Comparison of ENCODE assay signal across 7 mouse cellular contexts in genomic region chr9:122247430-122248027, GRCm38 (mm10). TPM values are rescaled to one million over a fixed set of nuclear protein-coding genes. Genes with fewer than 3 reads are reported as not detected.
DNase-seq lines count a peak whose midpoint lies in the region; ATAC-seq and TF ChIP-seq lines count a peak whose summit lies in the region.

No protein-coding gene starts in this region.

- H3K4me1 ChIP-seq in MEL (ENCODE audit: control insufficient read depth in 1 of 2, insufficient read depth in 2 of 2, low read length in 2 of 2) = no peaks in the 10 kb centered on the region
- peaks cover 19% of the 10 kb centered on the region for H3K4me1 ChIP-seq in forebrain, embryonic 10.5 days
- H3K4me1 ChIP-seq in hindbrain, embryonic 13.5 days (replicated peaks) = no peaks in the 10 kb centered on the region

- no peak overlapping the region for H3K9ac ChIP-seq in MEL (ENCODE audit: control insufficient read depth, low read depth, low read length, poor library complexity, severe bottlenecking)
- H3K9ac ChIP-seq in hindbrain, embryonic 13.5 days = no peak overlapping the region

- DNase-seq in MEL (ENCODE audit: low read depth, low spot score) = peak; percentile 75
- DNase-seq in brain, adult 2 months (ENCODE audit: low read depth, low spot score) = peak; percentile 90
- DNase-seq in forebrain, embryonic 10.5 days (ENCODE audit: extremely low spot score, low spot score) = peak; percentile 61
- DNase-seq in layer of hippocampus, postnatal 14 days (ENCODE audit: low spot score in 2 of 2) = peak; percentile 62 to 85
- DNase-seq in lung, postnatal 14 days = peak; percentile 88
- DNase-seq in right cerebral cortex, adult 2 months (ENCODE audit: low spot score in 2 of 2) = peak; percentile 88 to 89

- no peak for TF ChIP-seq EP300 in MEL (IDR thresholded peaks at IDR 0.05; ENCODE audit: low read depth in 1 of 2, low read length in 2 of 2)

- TF ChIP-seq RAD21 in MEL (IDR thresholded peaks at IDR 0.05; ENCODE audit: low read depth, low read length) = peak; percentile 79

- H3K36me3 ChIP-seq in MEL (ENCODE audit: control insufficient read depth in 1 of 2, insufficient read depth in 2 of 2, low read length in 2 of 2) = no peaks in the 10 kb centered on the region
- peaks cover 33% of the 10 kb centered on the region for H3K36me3 ChIP-seq in forebrain, embryonic 10.5 days (replicated peaks)
- peaks cover 48% of the 10 kb centered on the region for H3K36me3 ChIP-seq in hindbrain, embryonic 13.5 days

- WGBS in forebrain, embryonic 10.5 days = 46% methylated on average over 13 of the region's 13 CpGs
- WGBS in hindbrain, embryonic 13.5 days = 46% methylated on average over 13 of the region's 13 CpGs

- H3K27ac ChIP-seq in MEL (ENCODE audit: control insufficient read depth, low read depth, low read length) = no peak overlapping the region
- H3K27ac ChIP-seq in forebrain, embryonic 10.5 days = no peak overlapping the region
- no peak overlapping the region for H3K27ac ChIP-seq in hindbrain, embryonic 13.5 days

- no peaks in the 10 kb centered on the region for H3K27me3 ChIP-seq in MEL (ENCODE audit: control insufficient read depth in 1 of 2, insufficient read depth in 2 of 2, low read length in 2 of 2)
- H3K27me3 ChIP-seq in forebrain, embryonic 10.5 days (ENCODE audit: poor library complexity, severe bottlenecking) = no peaks in the 10 kb centered on the region
- 0 out of 2 replicates have a peak, but pooled peaks cover 5% of the 10 kb centered on the region for H3K27me3 ChIP-seq in hindbrain, embryonic 13.5 days

- TF ChIP-seq CTCF in MEL (IDR thresholded peaks at IDR 0.05 in 2 of 3, conservative IDR thresholded peaks at IDR 0.05 in 1 of 3; ENCODE audit: control insufficient read depth in 1 of 3, insufficient read depth in 1 of 3, low read depth in 2 of 3, low read length in 3 of 3, poor library complexity in 1 of 3, severe bottlenecking in 1 of 3) = peak; percentile 32 to 96 (median 87)

- TF ChIP-seq POLR2A in MEL (IDR thresholded peaks at IDR 0.05; ENCODE audit: control insufficient read depth in 1 of 2, insufficient read depth in 1 of 2, low read depth in 1 of 2, low read length in 2 of 2, poor library complexity in 1 of 2) = no peak

- H3K79me2 ChIP-seq in MEL (ENCODE audit: control insufficient read depth, insufficient read depth, low read length, poor library complexity) = no peaks in the 10 kb centered on the region

- no peak overlapping the region for H3K4me2 ChIP-seq in hindbrain, embryonic 13.5 days

- 0 out of 2 replicates have a peak, but pooled peaks have one; percentile 44 for ATAC-seq in hindbrain, embryonic 13.5 days (ENCODE audit: low FRiP score)

- no peak overlapping the region for H3K4me3 ChIP-seq in MEL (ENCODE audit: control insufficient read depth in 1 of 2, insufficient read depth in 1 of 2, low read depth in 2 of 2, low read length in 2 of 2)
- H3K4me3 ChIP-seq in forebrain, embryonic 10.5 days = no peak overlapping the region
- H3K4me3 ChIP-seq in hindbrain, embryonic 13.5 days = no peak overlapping the region

- no peaks in the 10 kb centered on the region for H3K9me3 ChIP-seq in MEL (replicated peaks; ENCODE audit: insufficient read depth, low read length)
- H3K9me3 ChIP-seq in forebrain, embryonic 10.5 days = no peaks in the 10 kb centered on the region
- no peaks in the 10 kb centered on the region for H3K9me3 ChIP-seq in hindbrain, embryonic 13.5 days

TF ChIP-seq in MEL, 35 proteins besides CTCF, POLR2A, EP300 and RAD21:
- peak; percentile 79 for TF ChIP-seq SMC3 (IDR thresholded peaks at IDR 0.05; ENCODE audit: low read depth, low read length)
- TF ChIP-seq SIN3A (IDR thresholded peaks at IDR 0.05; ENCODE audit: low read length) = no peak
- TF ChIP-seq ELF1 (IDR thresholded peaks at IDR 0.05; ENCODE audit: low read depth, low read length) = no peak
- TF ChIP-seq ZC3H11A (IDR thresholded peaks at IDR 0.05; ENCODE audit: low read depth, low read length) = peak; percentile 58
- no peak for TF ChIP-seq MYC (IDR thresholded peaks at IDR 0.05; ENCODE audit: low read depth, low read length)

RNA-seq across cellular contexts. Expression of gene Ano10, which starts 46.7 kb away (rescaled TPM):
- total RNA-seq in MEL (2012; rRNA removed) = 0.29 and 0.54 TPM in 2 replicates
- polyA plus RNA-seq in MEL (2012; ENCODE audit: insufficient read depth in 1 of 2, insufficient read length in 2 of 2, low read depth in 1 of 2, low replicate concordance in 2 of 2, missing spikeins in 1 of 2) = 1 to 10 TPM in 1 of 2 experiments, not detected in 1; 3.1 TPM
- polyA plus RNA-seq in forebrain, embryonic 10.5 days (2016; fragmentation: Nextera tagmentation; extraction: Ambion mirVana) = 29.9 and 31.1 TPM in 2 replicates
- polyA plus RNA-seq in hindbrain, embryonic 13.5 days (2015; fragmentation: Nextera tagmentation; extraction: Ambion mirVana) = 48.7 and 49.7 TPM in 2 replicates
- total RNA-seq in layer of hippocampus, postnatal 14 days (2021) = 10 to 100 TPM; 23.8 to 28.5 TPM
